Mouse (Mus musculus): ENCODE measurements around the gene Pigv.
"Not testable (repeated sequence)": the region's sequence is repeated elsewhere in the genome, so short reads cannot be mapped to it uniquely, and the experiment has no call there.

The Pigv gene

DNA sequence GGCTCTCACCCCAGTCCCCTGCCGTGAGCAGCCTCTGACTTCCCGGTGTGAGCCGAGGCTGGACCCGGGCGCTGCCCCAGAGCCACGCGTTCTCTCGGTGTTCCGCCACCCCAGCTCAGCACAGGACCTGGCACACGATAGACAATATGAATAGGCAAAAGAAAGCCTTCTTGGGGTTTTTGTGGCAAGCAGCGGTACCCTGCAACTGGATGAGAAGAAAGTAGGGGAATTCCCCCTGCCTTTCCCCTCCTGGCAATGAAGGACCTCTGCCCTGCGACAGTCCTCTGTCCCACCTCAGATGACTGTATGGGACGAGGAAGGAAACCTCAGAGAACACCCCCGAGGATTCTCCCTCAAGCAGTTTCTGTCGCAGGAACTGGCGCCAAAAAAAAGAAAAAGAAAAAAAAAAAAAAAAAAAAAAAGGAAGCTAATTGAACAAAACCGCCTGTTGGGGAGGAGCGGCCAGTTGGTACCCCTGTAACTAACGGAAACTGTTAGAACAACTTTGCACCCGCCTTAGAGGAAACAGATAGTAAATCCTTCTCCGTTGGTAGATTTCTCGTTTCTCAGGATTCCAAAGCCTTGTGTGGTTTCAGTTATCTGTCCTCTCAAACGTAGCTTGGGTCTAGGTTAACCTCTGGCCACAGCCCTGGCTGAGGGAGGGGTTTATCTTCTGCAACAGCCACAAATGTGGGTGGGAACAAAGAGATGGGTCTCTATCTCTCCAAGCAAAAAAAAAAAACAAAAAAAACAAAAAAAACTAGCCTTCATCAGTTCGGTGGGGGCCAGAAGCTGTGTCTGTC is 599 bp upstream of the Pigv start:
- DNase-seq (ENCODE audit: low read depth), result no peak

GRCm38 (mm10) chr4:133671184-133671880 is 1.1 kb downstream of the Pigv start:
- no peak for DNase-seq (ENCODE audit: low read depth)

GRCm38 (mm10) chr4:133669652-133670210 is 2.7 kb downstream of the Pigv start:
- no peak for DNase-seq (ENCODE audit: low read depth)

- no peak for DNase-seq (ENCODE audit: low read depth)
These were observed 3.9 kb downstream of the Pigv start for GRCm38 (mm10) chr4:133668537-133668936.

- DNase-seq (ENCODE audit: low read depth), result no peak
These were observed 6.2 kb downstream of the Pigv start for GRCm38 (mm10) chr4:133666199-133666598.

DNA sequence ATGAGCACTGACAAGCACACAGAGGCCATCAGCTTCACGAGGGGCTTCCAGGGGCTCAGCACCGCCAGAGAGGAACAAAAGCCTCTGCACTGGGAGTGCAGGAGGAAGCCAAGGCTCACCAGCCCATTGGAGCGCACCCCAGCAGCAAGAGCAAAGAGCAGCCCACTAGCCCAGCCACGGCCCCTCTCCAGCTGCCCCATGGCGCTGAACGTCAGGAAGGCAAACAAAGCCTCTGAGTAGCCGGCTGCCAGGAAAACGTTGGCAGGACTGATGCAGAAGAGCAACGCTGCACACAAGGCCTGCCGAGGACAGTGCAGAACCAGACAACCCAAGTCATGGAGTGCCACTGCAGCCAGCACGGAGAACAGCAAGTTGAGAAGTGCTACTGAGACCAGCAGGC is 7.3 kb downstream of the Pigv start:
- no peak for DNase-seq (ENCODE audit: low read depth)

DNA sequence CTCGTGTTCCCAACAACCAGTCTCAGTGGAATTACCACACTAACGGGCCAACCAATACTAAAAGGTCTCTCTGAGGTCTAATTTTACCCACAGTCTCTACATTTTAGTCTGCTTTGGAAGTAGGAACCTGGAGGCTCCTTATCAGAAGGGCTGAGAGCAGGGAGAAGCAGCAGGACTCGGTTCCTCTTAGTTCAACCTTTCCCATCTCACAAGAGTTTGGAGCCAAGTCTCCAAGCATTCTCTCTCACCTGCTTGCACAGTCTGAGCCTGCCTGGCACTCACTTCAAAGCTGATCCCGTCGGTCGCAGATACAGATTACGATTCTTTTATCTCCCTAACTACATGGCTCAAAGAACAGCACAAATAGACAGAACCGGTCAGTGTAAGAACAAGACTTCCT is 9.5 kb downstream of the Pigv start:
- no peak for DNase-seq (ENCODE audit: low read depth)

DNA sequence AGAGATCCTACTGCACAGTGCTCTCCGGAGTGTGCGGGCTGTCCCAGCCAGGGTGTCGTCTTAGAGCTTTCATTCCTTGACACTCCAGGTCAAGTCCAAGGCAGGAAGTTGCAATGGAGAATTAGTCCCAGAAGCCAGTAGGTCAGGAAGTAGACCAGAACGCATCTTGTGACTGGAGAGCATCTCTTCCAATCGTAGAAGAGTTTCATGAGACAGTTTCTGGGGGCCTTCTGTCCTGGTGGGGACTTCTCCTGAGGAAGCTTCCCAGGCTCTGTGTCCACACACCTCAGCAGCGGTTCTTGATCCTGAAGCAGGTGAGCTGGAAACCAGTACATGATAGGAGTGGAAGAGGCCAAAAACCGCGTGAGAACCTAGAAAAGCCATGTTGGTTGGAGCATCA is 10.0 kb downstream of the Pigv start:
- DNase-seq (ENCODE audit: low read depth), result no peak

DNA sequence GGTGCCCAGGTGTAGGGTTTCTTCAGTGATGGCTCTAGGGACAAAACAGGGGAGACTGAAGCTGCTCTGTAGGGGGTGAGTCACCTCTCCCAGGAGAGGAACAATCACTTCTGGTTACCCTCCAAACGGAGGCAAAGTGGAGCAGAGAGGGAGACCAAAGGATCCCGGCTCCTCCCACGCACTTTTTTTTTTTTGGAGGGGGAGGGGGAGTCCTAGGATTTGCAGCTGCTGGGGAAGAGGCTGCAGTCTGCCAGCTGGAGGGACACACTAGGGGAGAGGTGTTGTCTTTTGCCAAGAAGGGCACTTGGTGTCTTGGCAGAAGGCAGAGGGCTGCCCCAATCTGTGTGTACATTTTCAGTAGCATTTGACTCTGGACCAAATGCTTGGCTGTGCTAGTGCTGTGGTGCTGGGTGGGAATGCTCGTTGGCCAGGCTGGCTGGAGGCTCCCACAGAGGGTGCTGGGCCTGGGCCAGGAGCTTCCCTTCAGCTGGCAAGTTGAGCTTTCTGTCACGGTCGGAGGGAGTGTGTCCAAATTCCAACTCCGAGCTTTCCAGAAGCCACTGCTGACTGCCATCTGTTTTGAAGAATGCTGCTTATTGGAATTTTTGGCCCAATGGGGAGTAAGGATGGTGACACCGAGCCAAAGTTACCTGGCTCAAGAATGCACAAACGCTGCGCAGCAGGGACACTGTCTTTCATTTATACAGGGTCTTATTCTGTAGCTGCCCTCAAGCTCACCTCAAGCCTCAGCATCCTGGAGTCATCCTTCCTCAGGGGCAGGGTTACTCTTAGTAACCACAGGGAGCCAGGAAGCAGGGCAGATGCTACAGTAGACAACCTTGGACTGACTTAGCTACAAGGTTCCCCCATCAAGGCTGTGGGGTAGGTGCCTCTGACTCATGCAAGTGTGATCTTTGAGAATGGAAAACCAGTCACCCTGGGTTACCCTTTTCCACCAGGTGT is 12.0 kb downstream of the Pigv start:
- peak; percentile 84 for DNase-seq (ENCODE audit: low read depth)

GRCm38 (mm10) chr4:133659497-133660192 is 12.8 kb downstream of the Pigv start:
- no peak for DNase-seq (ENCODE audit: low read depth)

DNA sequence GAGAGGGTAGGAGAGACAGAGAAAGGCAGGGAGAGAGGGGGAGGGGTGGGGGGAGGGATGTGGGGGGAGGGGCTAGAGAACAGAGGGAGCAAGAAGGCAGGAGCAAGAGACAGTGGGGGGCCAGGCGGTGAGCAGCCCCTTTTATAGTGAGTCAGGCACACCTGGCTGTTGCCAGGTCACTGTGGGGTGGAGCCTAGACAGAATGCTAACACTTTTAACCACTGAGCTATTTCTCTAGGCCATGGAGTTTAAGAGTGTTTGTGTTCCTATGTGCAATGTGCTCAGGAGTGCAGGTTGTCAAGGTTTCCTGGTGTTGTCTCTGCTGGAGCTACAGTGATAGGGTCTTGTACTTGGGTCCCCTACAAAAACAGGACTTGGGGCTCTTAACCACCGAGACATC is 13.7 kb downstream of the Pigv start:
- DNase-seq (ENCODE audit: low read depth), result no peak

- DNase-seq (ENCODE audit: low read depth), result no peak
These were observed 14.5 kb downstream of the Pigv start for GRCm38 (mm10) chr4:133657829-133658458.

- no peak for DNase-seq (ENCODE audit: low read depth)
These were observed 15.4 kb downstream of the Pigv start for GRCm38 (mm10) chr4:133656997-133657396.

- DNase-seq (ENCODE audit: low read depth), result no peak
These were observed 16.2 kb downstream of the Pigv start for GRCm38 (mm10) chr4:133656294-133656693.

DNA sequence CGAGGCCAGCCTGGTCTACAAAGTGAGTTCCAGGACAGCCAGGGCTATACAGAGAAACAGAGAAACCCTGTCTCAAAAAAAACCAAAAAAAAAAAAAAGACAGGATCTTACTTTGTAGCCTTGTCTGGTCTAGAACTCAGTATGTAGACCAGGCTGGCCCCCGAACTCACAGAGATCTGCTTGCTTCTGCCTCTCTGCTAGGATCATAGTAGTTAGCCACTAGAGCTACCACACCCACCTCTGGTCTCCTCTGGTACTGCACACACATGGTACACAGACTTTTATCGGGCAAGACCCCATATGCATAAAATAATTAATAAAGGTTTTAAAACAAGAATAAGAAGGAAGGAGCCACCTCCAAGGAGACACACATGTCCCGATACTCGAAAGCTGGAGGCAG is 18.4 kb downstream of the Pigv start:
- DNase-seq (ENCODE audit: low read depth), result not testable (repeated sequence)

GRCm38 (mm10) chr4:133652746-133653145 is 19.7 kb downstream of the Pigv start:
- DNase-seq (ENCODE audit: low read depth), result no peak

GRCm38 (mm10) chr4:133651986-133652385 is 20.5 kb downstream of the Pigv start:
- no peak for DNase-seq (ENCODE audit: low read depth)

GRCm38 (mm10) chr4:133651445-133651844 is 21.0 kb downstream of the Pigv start:
- DNase-seq (ENCODE audit: low read depth), result no peak

GRCm38 (mm10) chr4:133649989-133650699 is 22.3 kb downstream of the Pigv start, which contains the start of gene Zdhhc18:
Gene Zdhhc18, minus strand, starts transcription at chr4:133650154.
- no peak for DNase-seq (ENCODE audit: low read depth)

GRCm38 (mm10) chr4:133649464-133649863 is 23.0 kb downstream of the Pigv start:
- DNase-seq (ENCODE audit: low read depth), result not testable (repeated sequence)

Measured in fibroblast of lung, adult 2 months (primary cell).